Mouse (Mus musculus) testis, adult 10 weeks (tissue): ENCODE measurements around the gene Herc1. TPM values are rescaled to one million over a fixed set of nuclear protein-coding genes. Genes with fewer than 3 reads are reported as not detected.

Experiments
- polyA plus RNA-seq: library from polyadenylated mRNA; stranded (reverse); fragments of 350-450 nt; fragmentation: Illumina TruSeq; extraction: RNeasy Lipid Tissue Mini Kit (QIAGEN cat#74804); gene quantifications from one replicate; pipeline ENCODE4 v1.2.3, GENCODE M21; 2014; ENCODE audit warnings: low read depth, low replicate concordance

The Herc1 gene
- 37.7 TPM for polyA plus RNA-seq

DNA sequence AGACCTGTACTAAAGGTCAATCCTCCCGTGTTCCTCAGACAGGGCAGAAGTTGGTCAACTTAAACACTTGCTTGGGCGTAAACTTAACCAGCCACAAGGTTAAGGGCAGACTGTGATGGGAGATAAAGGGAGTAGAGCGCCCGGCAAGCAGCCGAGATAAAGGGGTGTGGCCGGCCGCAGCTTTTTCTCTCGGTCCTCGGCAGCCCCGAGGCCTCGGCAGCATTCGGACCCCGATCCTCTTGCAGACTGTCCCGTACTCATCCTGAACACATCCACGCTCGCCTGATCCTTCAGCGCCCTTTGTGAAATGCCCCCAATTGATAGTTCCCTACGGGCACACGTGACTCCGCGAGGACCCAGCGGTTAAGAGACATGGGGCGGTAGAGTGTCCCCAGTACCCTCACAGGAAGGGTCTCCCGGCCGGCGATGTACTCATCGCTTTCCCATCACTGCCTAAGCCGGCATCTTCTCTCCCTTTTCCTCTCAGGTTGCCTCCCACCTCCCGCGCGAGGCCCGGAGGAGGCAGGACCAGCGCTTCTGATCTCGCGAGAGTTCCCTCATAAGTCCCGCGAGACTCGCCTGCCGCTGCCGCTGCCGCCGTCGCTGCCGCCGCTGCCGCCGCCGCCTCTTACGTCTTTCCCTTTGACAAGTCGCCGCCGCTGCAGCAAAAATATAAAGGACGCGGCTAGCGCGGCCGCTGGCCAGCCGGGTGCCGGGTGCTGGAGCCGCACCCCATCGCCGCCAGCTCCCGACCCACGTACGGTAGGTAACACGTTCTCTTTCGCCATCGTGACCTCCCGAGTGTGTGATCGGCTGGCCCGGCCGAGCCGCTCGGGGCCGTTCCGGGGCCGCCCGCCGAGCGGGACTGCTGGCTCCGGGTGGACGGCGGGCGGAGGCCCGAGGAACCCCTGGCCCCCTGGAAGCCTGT is at the start of gene Herc1:
Gene Herc1 (plus strand): TSS at position 591 of the 928 bp plus-strand sequence.

DNA sequence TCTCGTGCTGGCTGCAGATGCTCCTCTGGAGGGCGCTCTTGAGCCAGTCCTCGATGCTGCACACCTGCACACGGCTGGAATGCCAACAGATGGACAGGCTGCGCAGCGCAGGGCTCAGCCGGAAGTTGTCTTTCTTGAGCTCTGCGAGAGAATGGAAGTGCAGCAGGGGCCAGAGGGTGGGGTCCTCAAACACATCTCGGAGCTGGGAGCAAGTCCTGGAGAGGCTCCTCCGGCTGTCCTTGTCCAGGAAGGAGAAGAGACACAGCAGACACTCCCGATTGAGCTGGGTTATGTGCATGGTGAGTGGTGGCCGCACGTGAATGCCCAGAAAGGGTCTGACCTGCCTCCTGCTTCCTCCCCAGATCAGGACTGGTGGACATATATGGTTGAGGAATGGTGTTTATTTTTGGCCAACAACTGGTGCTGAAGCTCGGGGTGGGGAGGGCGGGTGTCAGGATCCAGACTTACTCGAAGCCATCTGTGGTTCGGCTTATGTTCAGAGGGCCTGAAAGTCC is 164.1 kb downstream of the Herc1 start, which contains the start of gene Fbxl22:
Gene Fbxl22 (minus strand): TSS at position 338 of the 515 bp plus-strand sequence.

Other genes with a start within 250 kb of the Herc1 start
- 410 TPM for gene Snx1, start 223.9 kb upstream of the Herc1 start, polyA plus RNA-seq
- 53.5 TPM for gene Ciao2a, start 223.8 kb upstream of the Herc1 start, polyA plus RNA-seq
- gene Dapk2, start 192.2 kb upstream of the Herc1 start, polyA plus RNA-seq, result 0.45 TPM
- gene Fbxl22, start 164.1 kb downstream of the Herc1 start, polyA plus RNA-seq, result 0.21 TPM
- 56.3 TPM for gene Usp3, start 242.7 kb downstream of the Herc1 start, polyA plus RNA-seq